Mouse (Mus musculus): Measurements from ENCODE around the gene Sept9.

DNA sequence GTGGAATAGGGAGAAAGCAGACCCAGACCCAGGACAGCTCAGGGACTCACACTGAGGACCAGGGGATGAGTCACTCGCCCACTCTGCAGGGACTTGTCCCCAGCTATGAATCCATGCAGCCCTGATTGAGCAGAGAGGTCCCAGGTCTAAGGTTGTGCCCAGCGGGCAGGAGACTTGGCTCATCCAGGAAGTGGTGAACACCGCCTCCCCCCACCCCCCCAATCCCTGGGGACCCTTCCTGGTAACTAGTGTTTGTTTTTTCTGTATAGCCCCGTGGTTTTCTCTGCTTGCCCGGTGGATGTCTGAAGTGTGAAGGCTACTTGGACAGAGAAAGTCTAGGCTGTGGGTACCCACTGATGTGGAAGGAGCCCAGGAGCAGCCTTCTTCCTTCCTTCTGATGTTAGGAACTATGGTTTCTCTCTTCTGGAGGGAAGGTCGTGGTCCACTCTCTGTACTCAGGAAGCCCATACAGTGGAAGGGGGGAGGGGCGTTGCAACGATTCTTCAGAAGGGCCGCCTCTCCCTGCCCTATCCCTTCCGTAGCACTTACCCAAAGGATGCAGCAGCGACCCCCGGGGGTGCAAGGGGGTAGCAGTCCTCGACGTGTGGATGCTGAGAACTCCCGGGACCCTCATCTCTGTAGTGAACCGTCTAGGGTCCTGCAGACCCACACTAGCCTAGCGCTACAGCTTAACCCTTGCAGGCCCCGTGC lies 66.0 kb downstream of the Sept9 start:
- TF ChIP-seq CTCF (IDR thresholded peaks at IDR 0.05; ENCODE audit: low read depth), result peak; percentile 18
- no peak for TF ChIP-seq EP300 (IDR thresholded peaks at IDR 0.05; ENCODE audit: low read depth)
